Mouse (Mus musculus) MEL (cell line): ENCODE measurements at regions not wholly inside any gene's neighbourhood (a gene's known extent, or its start where the extent isn't known, plus 50 kb on each side); places are given as distances from the start of the nearest gene placed in this dataset.

Source experiments
- DNase-seq: peaks from one replicate; pipeline ENCODE4 v3.0.0; 2011; ENCODE audit warnings: low read depth, low spot score
- H3K27ac ChIP-seq: 2 replicates; pipeline ENCODE4 v1.5.1; 2012; ENCODE audit warnings: low read depth, mild to moderate bottlenecking, control low read depth, low read length, moderate library complexity; ENCODE audit not compliant: control insufficient read depth
- H3K27me3 ChIP-seq, 2 experiments: fragments of 150-350 bp in 1 of 2; sonication (generic) in 1 of 2; 2 replicates each; pipeline ENCODE4 v1.6.1; 2012; ENCODE audit warnings: low read length in 2 of 2, mild to moderate bottlenecking in 2 of 2, improper control_type of control experiment in 1 of 2, moderate library complexity in 1 of 2; ENCODE audit not compliant: insufficient read depth in 2 of 2, control insufficient read depth in 1 of 2
- H3K36me3 ChIP-seq, 2 experiments: 2 replicates each; pipeline ENCODE4 v1.6.1; 2012 to 2014; ENCODE audit warnings: low read length in 2 of 2, improper control_type of control experiment in 1 of 2, inconsistent platforms in 1 of 2, mild to moderate bottlenecking in 1 of 2; ENCODE audit not compliant: insufficient read depth in 2 of 2, control insufficient read depth in 1 of 2
- H3K4me1 ChIP-seq, 2 experiments: fragments of 150-350 bp in 1 of 2; sonication (generic) in 1 of 2; 2 replicates each; pipeline ENCODE4 v1.6.1; 2012; ENCODE audit warnings: low read length in 2 of 2, improper control_type of control experiment in 1 of 2, mild to moderate bottlenecking in 1 of 2; ENCODE audit not compliant: insufficient read depth in 2 of 2, control insufficient read depth in 1 of 2
- H3K4me3 ChIP-seq, 2 experiments: fragments of 150-350 bp in 1 of 2; sonication (generic) in 1 of 2; 2 replicates each; pipeline ENCODE4 v1.5.1; 2012; ENCODE audit warnings: low read depth in 2 of 2, low read length in 2 of 2, mild to moderate bottlenecking in 2 of 2, moderate library complexity in 2 of 2, control low read depth in 1 of 2, improper control_type of control experiment in 1 of 2; ENCODE audit not compliant: control insufficient read depth in 1 of 2, insufficient read depth in 1 of 2
- H3K79me2 ChIP-seq: 2 replicates; pipeline ENCODE4 v1.6.1; 2012; ENCODE audit warnings: mild to moderate bottlenecking, low read length, moderate library complexity; ENCODE audit not compliant: control insufficient read depth, poor library complexity, insufficient read depth
- H3K9ac ChIP-seq: 2 replicates; pipeline ENCODE4 v1.6.1; 2012; ENCODE audit warnings: low read depth, mild to moderate bottlenecking, control low read depth, low read length, moderate library complexity; ENCODE audit not compliant: control insufficient read depth, poor library complexity, severe bottlenecking
- H3K9me3 ChIP-seq: fragments of 150-350 bp; sonication (generic); replicated peaks from 2 replicates; pipeline ENCODE4 v1.6.1; 2012; ENCODE audit warnings: mild to moderate bottlenecking, low read length, improper control_type of control experiment, moderate library complexity; ENCODE audit not compliant: insufficient read depth
- CHD2 ChIP-seq: IDR thresholded peaks from 2 replicates; pipeline ENCODE4 v1.6.1; 2011; ENCODE audit warnings: low read length, improper control_type of control experiment
- CTCF ChIP-seq, 3 experiments: IDR thresholded peaks in 2 of 3; conservative IDR thresholded peaks in 1 of 3; 2 replicates each; pipeline ENCODE4 v1.5.1; 2011 to 2012; ENCODE audit warnings: low read length in 3 of 3, low read depth in 2 of 3, mild to moderate bottlenecking in 2 of 3, improper control_type of control experiment in 1 of 3, inconsistent platforms in 1 of 3, mixed read lengths in 1 of 3, moderate library complexity in 1 of 3; ENCODE audit not compliant: control insufficient read depth in 1 of 3, insufficient read depth in 1 of 3, poor library complexity in 1 of 3, severe bottlenecking in 1 of 3
- ELF1 ChIP-seq: IDR thresholded peaks from 2 replicates; pipeline ENCODE4 v1.6.1; 2014; ENCODE audit warnings: low read depth, mild to moderate bottlenecking, inconsistent platforms, low read length, improper control_type of control experiment, moderate library complexity
- ETS1 ChIP-seq: IDR thresholded peaks from 2 replicates; pipeline ENCODE4 v1.6.1; 2012; ENCODE audit warnings: low read depth, mild to moderate bottlenecking, inconsistent platforms, low read length, improper control_type of control experiment, moderate library complexity
- GATA1 ChIP-seq: IDR thresholded peaks from 2 replicates; pipeline ENCODE4 v1.6.1; 2011; ENCODE audit warnings: low read depth, low read length, improper control_type of control experiment
- HCFC1 ChIP-seq: IDR thresholded peaks from 2 replicates; pipeline ENCODE4 v1.6.1; 2012; ENCODE audit warnings: low read depth, mild to moderate bottlenecking, inconsistent platforms, low read length, improper control_type of control experiment, moderate library complexity
- KAT2A ChIP-seq: conservative IDR thresholded peaks from 2 replicates; pipeline ENCODE4 v1.6.1; 2012; ENCODE audit warnings: low read depth, low read length, improper control_type of control experiment, inconsistent platforms
- MAZ ChIP-seq: IDR thresholded peaks from 2 replicates; pipeline ENCODE4 v1.6.1; 2012; ENCODE audit warnings: low read depth, mild to moderate bottlenecking, inconsistent platforms, low read length, improper control_type of control experiment
- MEF2A ChIP-seq: IDR thresholded peaks from 2 replicates; pipeline ENCODE4 v1.6.1; 2014; ENCODE audit warnings: low read depth, mild to moderate bottlenecking, inconsistent platforms, low read length, improper control_type of control experiment; ENCODE audit not compliant: poor library complexity, insufficient replicate concordance, severe bottlenecking; ENCODE audit errors: extremely low read depth
- MXI1 ChIP-seq: IDR thresholded peaks from 2 replicates; pipeline ENCODE4 v1.6.1; 2011; ENCODE audit warnings: mild to moderate bottlenecking, low read depth, low read length, improper control_type of control experiment
- MYB ChIP-seq: IDR thresholded peaks from 2 replicates; pipeline ENCODE4 v1.6.1; 2011; ENCODE audit warnings: mild to moderate bottlenecking, low read depth, low read length, improper control_type of control experiment
- MYC ChIP-seq: IDR thresholded peaks from 2 replicates; pipeline ENCODE4 v1.6.1; 2011; ENCODE audit warnings: low read depth, mild to moderate bottlenecking, low read length, improper control_type of control experiment, moderate library complexity
- NELFE ChIP-seq: IDR thresholded peaks from 2 replicates; pipeline ENCODE4 v1.6.1; 2011; ENCODE audit warnings: low read depth, low read length, improper control_type of control experiment
- NRF1 ChIP-seq: IDR thresholded peaks from 2 replicates; pipeline ENCODE4 v1.6.1; 2014; ENCODE audit warnings: low read depth, mild to moderate bottlenecking, inconsistent platforms, low read length, improper control_type of control experiment, moderate library complexity; ENCODE audit not compliant: poor library complexity, insufficient read depth, severe bottlenecking
- POLR2A ChIP-seq, 2 experiments: IDR thresholded peaks; 2 replicates each; pipeline ENCODE4 v1.6.1; 2011 to 2012; ENCODE audit warnings: low read length in 2 of 2, mild to moderate bottlenecking in 2 of 2, control low read depth in 1 of 2, improper control_type of control experiment in 1 of 2, low read depth in 1 of 2, moderate library complexity in 1 of 2; ENCODE audit not compliant: control insufficient read depth in 1 of 2, insufficient read depth in 1 of 2, poor library complexity in 1 of 2
- POLR2AphosphoS5 ChIP-seq: IDR thresholded peaks from 2 replicates; pipeline ENCODE4 v1.6.1; 2012; ENCODE audit warnings: low read depth, borderline replicate concordance, mild to moderate bottlenecking, inconsistent platforms, low read length, moderate library complexity, mixed read lengths
- RAD21 ChIP-seq: IDR thresholded peaks from 2 replicates; pipeline ENCODE4 v1.6.1; 2011; ENCODE audit warnings: mild to moderate bottlenecking, low read depth, low read length, improper control_type of control experiment
- SIN3A ChIP-seq: IDR thresholded peaks from 2 replicates; pipeline ENCODE4 v1.6.1; 2012; ENCODE audit warnings: low read length, improper control_type of control experiment, inconsistent platforms
- SMC3 ChIP-seq: IDR thresholded peaks from 2 replicates; pipeline ENCODE4 v1.6.1; 2011; ENCODE audit warnings: low read depth, low read length, improper control_type of control experiment
- TAL1 ChIP-seq: IDR thresholded peaks from 2 replicates; pipeline ENCODE4 v1.6.1; 2012; ENCODE audit warnings: mild to moderate bottlenecking, inconsistent platforms, low read length, moderate library complexity, mixed read lengths
- TBP ChIP-seq: IDR thresholded peaks from 2 replicates; pipeline ENCODE4 v1.8.0; 2011; ENCODE audit warnings: low read depth, low read length, improper control_type of control experiment
- TCF12 ChIP-seq: IDR thresholded peaks from 2 replicates; pipeline ENCODE4 v1.6.1; 2014; ENCODE audit warnings: low read depth, mild to moderate bottlenecking, inconsistent platforms, low read length, improper control_type of control experiment, moderate library complexity
- USF1 ChIP-seq: IDR thresholded peaks from 2 replicates; pipeline ENCODE4 v1.6.1; 2014; ENCODE audit warnings: low read depth, mild to moderate bottlenecking, inconsistent platforms, low read length, improper control_type of control experiment, moderate library complexity
- USF2 ChIP-seq, 2 experiments: IDR thresholded peaks; 2 replicates each; pipeline ENCODE4 v1.6.1; 2011 to 2012; ENCODE audit warnings: improper control_type of control experiment in 2 of 2, low read length in 2 of 2, borderline replicate concordance in 1 of 2, inconsistent platforms in 1 of 2, low read depth in 1 of 2, mild to moderate bottlenecking in 1 of 2; ENCODE audit not compliant: insufficient read depth in 1 of 2
- ZKSCAN1 ChIP-seq: IDR thresholded peaks from 2 replicates; pipeline ENCODE4 v1.6.1; 2012; ENCODE audit warnings: low read depth, mild to moderate bottlenecking, inconsistent platforms, low read length, improper control_type of control experiment, moderate library complexity
- ZMIZ1 ChIP-seq: IDR thresholded peaks from 2 replicates; pipeline ENCODE4 v1.6.1; 2012; ENCODE audit warnings: low read depth, mild to moderate bottlenecking, inconsistent platforms, low read length, improper control_type of control experiment, moderate library complexity
- ZNF384 ChIP-seq: IDR thresholded peaks from 2 replicates; pipeline ENCODE4 v1.6.1; 2012; ENCODE audit warnings: low read depth, mild to moderate bottlenecking, inconsistent platforms, low read length, improper control_type of control experiment

DNA sequence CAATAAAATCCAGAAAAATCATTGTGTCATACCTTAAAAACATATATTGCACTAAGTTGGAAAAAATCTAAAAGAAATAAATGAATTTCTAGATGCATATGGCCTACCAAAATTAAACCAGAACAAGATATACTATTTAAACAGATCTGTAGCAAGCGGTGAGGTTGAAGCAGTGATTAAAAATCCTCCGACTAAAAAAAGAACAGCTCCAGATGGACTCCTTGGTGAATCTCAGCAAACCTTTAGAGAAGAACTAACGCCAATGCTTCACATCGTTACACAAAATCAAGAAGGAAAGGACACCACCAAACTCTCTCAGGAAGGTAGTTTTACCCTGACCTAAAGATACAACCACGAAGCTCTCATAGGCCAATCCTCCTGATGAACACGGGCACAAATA, 63.9 kb upstream of the Ptgfrn start:
- Histone ChIP-seq H3K4me3 (no peak overlapping the region), H3K36me3 (no peaks in the 10 kb centered on the region), H3K79me2 (no peaks in the 10 kb centered on the region), H3K27ac (no peak overlapping the region), H3K9ac (no peak overlapping the region), H3K9me3 (no peaks in the 10 kb centered on the region)
- TF ChIP-seq CHD2 (no peak), NRF1 (no peak), POLR2A (IDR thresholded peaks at IDR 0.05; ENCODE audit: control insufficient read depth in 1 of 2, insufficient read depth in 1 of 2, low read depth in 1 of 2, low read length in 2 of 2, poor library complexity in 1 of 2) (no peak), USF2 (IDR thresholded peaks at IDR 0.05; ENCODE audit: borderline replicate concordance in 1 of 2, insufficient read depth in 1 of 2, low read depth in 1 of 2, low read length in 2 of 2) (no peak), ETS1 (no peak), CTCF (IDR thresholded peaks at IDR 0.05 in 2 of 3, conservative IDR thresholded peaks at IDR 0.05 in 1 of 3; ENCODE audit: control insufficient read depth in 1 of 3, insufficient read depth in 1 of 3, low read depth in 2 of 3, low read length in 3 of 3, poor library complexity in 1 of 3, severe bottlenecking in 1 of 3) (no peak), TBP (no peak), RAD21 (no peak), ELF1 (no peak), MYB (no peak), TCF12 (no peak), ZNF384 (no peak), SMC3 (no peak), SIN3A (no peak), TAL1 (no peak), USF1 (no peak), NELFE (no peak), MYC (no peak), MEF2A (no peak)
- TF ChIP-seq, all 39 proteins: peak for 0
- no peak for DNase-seq
- H3K4me1 ChIP-seq, result no peaks in the 10 kb centered on the region
- H3K27me3 ChIP-seq, result no peaks in the 10 kb centered on the region

DNA sequence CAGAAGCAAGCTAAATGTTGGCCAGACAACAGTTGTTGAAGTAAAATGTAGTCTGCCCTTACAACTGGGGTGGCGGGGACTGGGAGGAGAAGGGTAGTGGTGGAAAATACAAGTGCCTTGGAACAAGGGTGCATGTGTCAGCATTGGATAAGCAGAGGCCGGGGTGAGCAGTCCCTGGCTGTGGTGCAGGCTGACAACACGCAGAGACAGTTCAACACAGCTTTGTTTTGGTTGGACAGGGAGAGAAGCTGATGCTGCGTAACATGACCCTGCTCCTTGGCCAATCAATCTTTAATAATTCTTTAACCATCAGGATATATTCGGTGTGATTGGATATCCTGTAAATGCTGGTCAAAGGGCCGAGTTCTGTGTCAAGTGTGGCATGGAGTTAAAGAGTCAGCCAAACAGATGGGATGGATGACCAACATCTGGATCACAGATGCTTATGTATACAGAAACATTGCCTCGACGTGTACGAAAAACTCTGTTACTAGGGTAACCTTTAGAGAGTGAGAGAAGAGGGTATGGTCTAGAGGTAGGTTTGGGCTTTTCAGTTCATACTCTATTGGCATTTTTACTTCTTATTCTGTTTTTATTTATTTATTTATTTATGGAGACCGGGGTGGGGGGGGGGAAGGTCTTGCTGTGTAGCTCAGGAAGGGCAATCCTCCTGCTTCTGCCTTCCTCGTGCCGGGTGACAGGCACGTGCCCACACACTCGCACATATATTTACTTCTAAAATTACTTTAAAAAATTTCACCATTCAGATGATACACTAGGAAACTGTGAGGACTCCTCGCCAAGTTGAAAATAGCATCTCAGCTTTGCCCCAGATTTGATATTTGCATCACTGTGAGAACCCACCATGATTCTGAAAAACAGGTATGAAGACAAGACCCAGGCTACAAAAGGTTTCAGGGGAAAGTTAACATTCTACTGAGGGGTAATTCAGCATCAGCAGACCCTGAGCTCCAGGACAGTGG, 60.2 kb upstream of the Ptgfrn start:
- DNase-seq, result no peak
- H3K4me3 ChIP-seq, result no peak overlapping the region
- TF ChIP-seq GATA1, result no peak
- TF ChIP-seq MYC, result no peak
- TF ChIP-seq NELFE, result no peak
- no peak for TF ChIP-seq ZKSCAN1
- TF ChIP-seq MYB, result no peak
- no peak for TF ChIP-seq SIN3A
- TF ChIP-seq ZMIZ1, result no peak
- no peak for TF ChIP-seq KAT2A
- no peak for TF ChIP-seq MAZ
- TF ChIP-seq MXI1, result no peak
- no peak for TF ChIP-seq HCFC1
- TF ChIP-seq POLR2AphosphoS5, result no peak
- TF ChIP-seq, all 39 proteins: peak for 0
- no peaks in the 10 kb centered on the region for H3K27me3 ChIP-seq
- H3K4me1 ChIP-seq, result no peaks in the 10 kb centered on the region
- no peaks in the 10 kb centered on the region for H3K9me3 ChIP-seq
- no peak overlapping the region for H3K9ac ChIP-seq
- no peak overlapping the region for H3K27ac ChIP-seq
- H3K36me3 ChIP-seq, result no peaks in the 10 kb centered on the region
- H3K79me2 ChIP-seq, result no peaks in the 10 kb centered on the region
